Mouse (Mus musculus): ENCODE data around the gene Gtpbp1. TPM values are rescaled to one million over a fixed set of nuclear protein-coding genes. Genes with fewer than 3 reads are reported as not detected.
"Not testable (repeated sequence)": the region's sequence is repeated elsewhere in the genome, so short reads cannot be mapped to it uniquely, and the experiment has no call there.

Gene Gtpbp1
- polyA plus RNA-seq, 1 experiment from 2014 or later, result 28.1 TPM

DNA sequence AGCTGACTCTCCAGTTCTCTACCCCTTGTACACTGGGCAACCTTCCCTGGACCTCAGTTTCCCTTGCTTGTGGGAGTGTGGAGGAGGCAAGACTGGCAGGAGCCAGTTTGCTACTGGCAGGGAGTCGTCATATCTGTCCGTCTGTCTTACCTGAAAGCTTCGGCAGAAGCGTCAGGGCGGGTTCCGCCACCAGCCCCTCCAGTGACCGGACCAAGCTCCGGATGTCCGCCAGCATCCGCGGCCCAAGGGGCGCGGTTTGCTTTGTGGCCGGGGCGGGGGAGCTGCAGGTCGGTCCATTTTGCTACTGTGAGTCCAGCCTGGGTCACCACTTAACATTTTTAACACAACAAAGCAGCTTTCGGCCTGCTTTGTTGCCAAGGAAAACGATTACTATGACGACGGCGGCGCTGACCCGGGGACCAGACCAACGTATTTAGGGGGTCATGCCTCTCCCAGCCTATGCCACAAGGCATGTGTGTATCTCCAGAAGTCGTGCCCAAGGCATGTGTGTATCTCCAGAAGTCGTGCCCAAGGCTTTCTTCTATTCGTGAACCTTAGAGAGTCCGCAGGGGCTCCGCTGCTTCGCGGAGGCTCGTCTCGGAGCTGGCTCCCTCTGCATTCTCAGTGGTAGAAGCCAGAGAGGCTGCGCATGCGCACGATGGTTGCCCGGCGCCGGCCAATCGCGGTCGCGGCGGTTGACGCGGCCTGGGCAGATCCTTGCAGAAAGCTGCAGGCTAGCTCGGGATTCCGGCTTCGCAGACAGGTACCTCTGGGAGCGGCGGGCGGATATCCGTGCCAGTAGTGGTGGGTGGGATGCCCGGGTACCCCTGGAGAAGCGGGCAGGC lies 31.9 kb upstream of the Gtpbp1 start, which contains the start of the genes Fam227a and Cby1:
Fam227a (minus strand) TSS at position 426 of the 845 bp plus-strand sequence.
Cby1 (plus strand) TSS at position 669 of the 845 bp plus-strand sequence.
- peak within 1 kb of the TSS; percentile 81 for H3K4me3 ChIP-seq (ENCODE audit: low read depth, low read length)
- under 1% methylated on average over 55 of the region's 55 CpGs for WGBS
- no peaks in the 10 kb centered on the region for H3K36me3 ChIP-seq (ENCODE audit: control insufficient read depth, insufficient read depth, low read length)
- peak within 1 kb of the TSS; percentile 78 for H3K4me2 ChIP-seq (replicated peaks; ENCODE audit: low read depth, low read length)
- no peaks in the 10 kb centered on the region for H3K4me1 ChIP-seq (replicated peaks; ENCODE audit: control insufficient read depth, insufficient read depth, low read length)
- H3K27me3 ChIP-seq (ENCODE audit: control insufficient read depth, insufficient read depth, low read length), result no peaks in the 10 kb centered on the region
- ATAC-seq (ENCODE audit: low FRiP score) (peak; percentile 87), DNase-seq (ENCODE audit: low spot score) (peak; percentile 97)
- H3K27ac ChIP-seq (ENCODE audit: low read depth, low read length), result peak within 1 kb of the TSS; percentile 92
- no peaks in the 10 kb centered on the region for H3K9me3 ChIP-seq (ENCODE audit: control insufficient read depth, low read length)
- peak within 1 kb of the TSS; percentile 93 for H3K9ac ChIP-seq (ENCODE audit: low read depth, low read length)

DNA sequence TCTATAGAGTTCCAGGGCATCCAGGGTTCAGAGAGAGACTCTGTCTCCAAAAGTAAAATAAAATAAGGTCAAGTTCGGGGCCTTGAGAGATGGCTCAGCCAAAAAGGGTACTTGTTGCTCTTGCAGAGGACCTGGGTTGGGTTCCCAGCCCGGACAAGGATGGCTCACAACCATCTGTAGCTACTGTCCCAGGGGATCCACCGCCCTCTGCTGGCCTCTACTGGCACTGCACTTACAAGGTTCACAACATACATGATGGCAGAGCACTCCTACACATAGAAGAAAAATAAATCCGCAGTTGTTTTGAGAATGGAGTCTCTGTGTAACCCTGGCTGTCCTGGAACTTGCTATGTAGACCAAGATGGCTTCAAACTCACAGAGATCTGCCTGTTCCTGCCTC lies 28.8 kb upstream of the Gtpbp1 start:
- Histone ChIP-seq H3K9ac (ENCODE audit: low read depth, low read length) (no peak overlapping the region), H3K4me3 (ENCODE audit: low read depth, low read length) (no peak overlapping the region), H3K36me3 (ENCODE audit: control insufficient read depth, insufficient read depth, low read length) (no peaks in the 10 kb centered on the region), H3K4me1 (replicated peaks; ENCODE audit: control insufficient read depth, insufficient read depth, low read length) (no peaks in the 10 kb centered on the region), H3K27ac (ENCODE audit: low read depth, low read length) (no peak overlapping the region), H3K4me2 (replicated peaks; ENCODE audit: low read depth, low read length) (no peak overlapping the region), H3K9me3 (ENCODE audit: control insufficient read depth, low read length) (no peaks in the 10 kb centered on the region), H3K27me3 (ENCODE audit: control insufficient read depth, insufficient read depth, low read length) (no peaks in the 10 kb centered on the region)
- WGBS, result 81% methylated on average over 4 of the region's 4 CpGs
- no peak for ATAC-seq (ENCODE audit: low FRiP score)
- peak; percentile 46 for DNase-seq (ENCODE audit: low spot score)

DNA sequence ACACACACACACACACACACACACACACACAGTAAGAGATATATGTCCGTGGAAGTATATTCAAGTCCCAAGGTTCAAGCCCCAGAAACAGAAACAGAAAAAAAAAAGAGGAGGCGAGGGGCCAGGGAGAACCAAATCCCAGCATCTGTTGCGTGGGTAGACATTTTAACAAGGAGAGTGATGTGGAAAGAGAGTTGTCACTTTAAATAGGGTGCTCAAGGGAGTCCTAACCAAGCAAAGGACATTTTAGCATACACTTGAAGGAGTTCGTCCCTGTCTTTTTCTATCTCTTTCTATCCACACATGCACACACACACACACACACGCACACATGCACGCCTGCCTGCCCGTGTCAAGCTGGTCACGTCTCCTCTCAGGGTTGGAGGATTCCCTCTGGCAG lies 26.0 kb upstream of the Gtpbp1 start:
- Histone ChIP-seq H3K9me3 (ENCODE audit: control insufficient read depth, low read length) (no peaks in the 10 kb centered on the region), H3K4me3 (ENCODE audit: low read depth, low read length) (no peak overlapping the region), H3K4me1 (replicated peaks; ENCODE audit: control insufficient read depth, insufficient read depth, low read length) (no peaks in the 10 kb centered on the region), H3K36me3 (ENCODE audit: control insufficient read depth, insufficient read depth, low read length) (no peaks in the 10 kb centered on the region), H3K9ac (ENCODE audit: low read depth, low read length) (no peak overlapping the region), H3K27me3 (ENCODE audit: control insufficient read depth, insufficient read depth, low read length) (no peaks in the 10 kb centered on the region), H3K27ac (ENCODE audit: low read depth, low read length) (no peak overlapping the region), H3K4me2 (replicated peaks; ENCODE audit: low read depth, low read length) (no peak overlapping the region)
- WGBS, result 94% methylated on average over 8 of the region's 8 CpGs
- no peak for DNase-seq (ENCODE audit: low spot score)
- ATAC-seq (ENCODE audit: low FRiP score), result no peak

DNA sequence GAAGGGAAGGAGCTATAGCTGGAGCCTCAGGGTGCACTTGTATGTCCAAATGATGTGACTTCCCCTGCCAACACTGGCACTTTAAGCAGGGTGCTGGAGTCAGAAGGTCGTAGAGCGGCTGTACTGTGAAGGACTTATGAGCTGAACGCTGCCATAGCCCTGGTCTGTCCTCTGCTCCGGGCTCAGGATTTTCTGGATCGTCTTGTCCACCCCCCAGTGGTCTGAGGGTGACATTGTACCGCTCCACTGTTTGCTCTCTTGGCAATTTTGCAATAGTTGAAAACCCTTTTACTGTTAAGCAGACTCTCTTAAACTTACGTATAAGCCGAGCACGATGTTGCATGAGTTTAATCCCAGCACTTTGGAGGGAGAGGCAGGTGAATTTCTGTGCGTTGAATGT lies 21.4 kb upstream of the Gtpbp1 start:
- H3K36me3 ChIP-seq (ENCODE audit: control insufficient read depth, insufficient read depth, low read length), result no peaks in the 10 kb centered on the region
- DNase-seq (ENCODE audit: low spot score) (no peak), ATAC-seq (ENCODE audit: low FRiP score) (no peak)

DNA sequence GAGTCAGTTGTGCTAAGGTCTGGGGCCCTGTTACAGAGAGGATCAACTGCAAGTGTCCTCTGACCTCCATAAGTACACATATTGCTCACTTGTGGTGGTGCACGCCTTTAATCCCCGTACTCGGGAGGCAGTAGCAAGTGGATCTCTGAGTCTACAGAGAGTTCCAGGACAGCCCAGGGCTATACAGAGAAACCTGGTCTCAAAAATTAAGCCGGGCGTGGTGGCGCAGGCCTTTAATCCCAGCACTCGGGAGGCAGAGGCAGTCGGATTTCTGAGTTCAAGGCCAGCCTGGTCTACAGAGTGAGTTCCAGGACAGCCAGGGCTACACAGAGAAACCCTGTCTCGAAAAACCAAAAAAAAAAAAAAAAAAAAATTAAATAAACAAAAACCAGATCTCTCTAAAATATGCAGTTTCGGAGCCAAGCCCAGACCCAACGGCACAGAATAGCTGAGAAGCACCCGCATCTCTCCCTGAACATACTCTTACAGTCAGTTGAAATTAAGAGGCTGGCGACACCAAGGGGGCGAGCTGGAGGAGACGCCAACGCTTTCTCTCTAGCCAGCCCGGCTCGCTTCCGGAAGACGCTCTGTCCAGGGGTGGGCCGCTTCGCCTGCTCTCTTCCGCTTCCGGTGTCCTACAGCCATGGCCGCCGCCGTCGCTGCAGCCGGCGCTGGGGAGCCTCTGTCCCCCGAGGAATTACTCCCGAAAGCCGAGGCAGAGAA lies 20.2 kb upstream of the Gtpbp1 start, which contains the start of gene Tomm22:
Tomm22 (plus strand) TSS at position 613 of the 723 bp plus-strand sequence.
- WGBS, result 20% methylated on average over 31 of the region's 33 CpGs
- Histone ChIP-seq H3K4me2 (replicated peaks; ENCODE audit: low read depth, low read length) (peak within 1 kb of the TSS; percentile 74), H3K9me3 (ENCODE audit: control insufficient read depth, low read length) (no peaks in the 10 kb centered on the region), H3K4me3 (ENCODE audit: low read depth, low read length) (peak within 1 kb of the TSS; percentile 93), H3K27ac (ENCODE audit: low read depth, low read length) (no peak within 1 kb of the TSS), H3K4me1 (replicated peaks; ENCODE audit: control insufficient read depth, insufficient read depth, low read length) (peaks cover 3% of the 10 kb centered on the region; the same call in 1 of the 2 replicates), H3K36me3 (ENCODE audit: control insufficient read depth, insufficient read depth, low read length) (peaks cover 5% of the 10 kb centered on the region; the same call in 1 of the 2 replicates), H3K27me3 (ENCODE audit: control insufficient read depth, insufficient read depth, low read length) (no peaks in the 10 kb centered on the region), H3K9ac (ENCODE audit: low read depth, low read length) (peak within 1 kb of the TSS; percentile 83)
- peak; percentile 92 for DNase-seq (ENCODE audit: low spot score)
- ATAC-seq (ENCODE audit: low FRiP score), result peak; percentile 94

More for the DNA sequence above, 21.4 kb upstream of the Gtpbp1 start:
- WGBS, result 78% methylated on average over 10 of the region's 10 CpGs
- H3K9me3 ChIP-seq (ENCODE audit: control insufficient read depth, low read length), result no peaks in the 10 kb centered on the region
- H3K27me3 ChIP-seq (ENCODE audit: control insufficient read depth, insufficient read depth, low read length), result no peaks in the 10 kb centered on the region
- no peak overlapping the region for H3K27ac ChIP-seq (ENCODE audit: low read depth, low read length)
- H3K4me2 ChIP-seq (replicated peaks; ENCODE audit: low read depth, low read length), result no peak overlapping the region
- no peak overlapping the region for H3K9ac ChIP-seq (ENCODE audit: low read depth, low read length)
- no peak overlapping the region for H3K4me3 ChIP-seq (ENCODE audit: low read depth, low read length)
- peaks cover 3% of the 10 kb centered on the region; the same call in 1 of the 2 replicates for H3K4me1 ChIP-seq (replicated peaks; ENCODE audit: control insufficient read depth, insufficient read depth, low read length)

DNA sequence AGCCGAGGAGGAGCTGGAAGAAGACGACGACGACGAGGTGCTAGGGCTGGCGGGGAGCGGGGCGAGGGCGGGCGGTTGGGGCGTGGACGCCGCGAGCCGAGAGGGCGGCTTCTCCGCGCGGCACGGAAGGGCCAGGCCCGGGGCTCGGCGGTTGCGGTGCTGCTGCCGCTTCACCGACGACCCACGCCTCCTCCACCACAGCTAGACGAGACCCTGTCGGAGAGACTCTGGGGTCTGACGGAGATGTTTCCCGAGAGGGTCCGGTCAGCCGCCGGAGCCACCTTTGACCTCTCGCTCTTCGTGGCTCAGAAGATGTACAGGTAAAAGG lies 19.7 kb upstream of the Gtpbp1 start:
- H3K27me3 ChIP-seq (ENCODE audit: control insufficient read depth, insufficient read depth, low read length), result no peaks in the 10 kb centered on the region
- no peak overlapping the region for H3K27ac ChIP-seq (ENCODE audit: low read depth, low read length)
- H3K9ac ChIP-seq (ENCODE audit: low read depth, low read length), result peak overlapping the region; percentile 83
- H3K9me3 ChIP-seq (ENCODE audit: control insufficient read depth, low read length), result no peaks in the 10 kb centered on the region
- peak overlapping the region; percentile 74 for H3K4me2 ChIP-seq (replicated peaks; ENCODE audit: low read depth, low read length)
- WGBS, result under 1% methylated on average over 30 of the region's 37 CpGs
- no peak for DNase-seq (ENCODE audit: low spot score)
- peak; percentile 66 for ATAC-seq (ENCODE audit: low FRiP score)
- peak overlapping the region; percentile 93 for H3K4me3 ChIP-seq (ENCODE audit: low read depth, low read length)
- H3K36me3 ChIP-seq (ENCODE audit: control insufficient read depth, insufficient read depth, low read length), result peaks cover 5% of the 10 kb centered on the region; the same call in 1 of the 2 replicates
- H3K4me1 ChIP-seq (replicated peaks; ENCODE audit: control insufficient read depth, insufficient read depth, low read length), result peaks cover 3% of the 10 kb centered on the region; the same call in 1 of the 2 replicates

DNA sequence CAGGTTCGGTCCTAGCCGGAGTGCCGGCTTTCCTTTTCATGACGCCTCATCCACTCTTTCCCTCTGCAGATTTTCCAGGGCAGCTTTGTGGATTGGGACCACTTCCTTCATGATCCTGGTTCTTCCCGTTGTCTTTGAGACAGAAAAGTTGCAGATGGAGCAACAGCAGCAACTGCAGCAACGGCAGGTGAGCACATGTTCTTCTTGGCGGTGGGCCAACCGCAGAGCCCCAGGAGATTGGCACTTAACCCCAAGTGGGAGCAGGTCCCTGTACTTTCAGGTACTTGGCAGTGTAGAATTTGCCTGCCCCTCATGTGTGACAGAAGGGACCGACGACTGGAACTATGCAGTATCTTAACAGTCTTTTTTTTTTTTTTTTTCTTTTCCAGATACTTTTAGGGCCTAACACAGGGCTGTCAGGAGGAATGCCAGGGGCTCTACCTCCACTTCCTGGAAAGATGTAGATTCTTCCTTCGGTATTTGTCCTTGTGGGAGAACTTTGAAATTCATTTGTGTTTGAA lies 18.8 kb upstream of the Gtpbp1 start:
- DNase-seq (ENCODE audit: low spot score); H3K4me2 ChIP-seq (replicated peaks; ENCODE audit: low read depth, low read length); H3K27me3 ChIP-seq (ENCODE audit: control insufficient read depth, insufficient read depth, low read length); H3K9ac ChIP-seq (ENCODE audit: low read depth, low read length); H3K36me3 ChIP-seq (ENCODE audit: control insufficient read depth, insufficient read depth, low read length); ATAC-seq (ENCODE audit: low FRiP score); H3K4me1 ChIP-seq (replicated peaks; ENCODE audit: control insufficient read depth, insufficient read depth, low read length); H3K9me3 ChIP-seq (ENCODE audit: control insufficient read depth, low read length); H3K27ac ChIP-seq (ENCODE audit: low read depth, low read length): not testable (repeated sequence)
- 89% methylated on average over 11 of the region's 11 CpGs for WGBS
- H3K4me3 ChIP-seq (ENCODE audit: low read depth, low read length), result peak overlapping the region; percentile 8; the same call in 1 of the 2 replicates

DNA sequence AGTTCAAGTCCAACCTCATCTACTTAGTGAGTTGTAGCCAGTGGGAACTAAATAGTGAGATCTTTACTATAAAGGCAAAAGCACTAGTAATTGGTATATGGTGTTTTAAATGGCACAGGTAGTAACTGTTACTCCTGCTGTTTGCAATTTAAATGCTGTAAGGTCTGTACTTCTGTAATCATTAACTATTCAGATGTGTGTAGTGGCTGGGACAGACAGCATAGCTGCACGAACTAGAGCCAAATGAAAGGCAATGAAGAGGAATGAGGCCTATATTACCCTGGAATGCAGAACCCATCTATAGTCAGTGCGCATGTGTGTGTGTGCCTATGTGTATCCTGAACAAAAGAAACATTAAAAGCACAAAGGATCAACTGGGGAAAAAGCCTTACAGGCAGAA lies 12.7 kb upstream of the Gtpbp1 start:
- Histone ChIP-seq H3K4me2 (replicated peaks; ENCODE audit: low read depth, low read length) (no peak overlapping the region), H3K27me3 (ENCODE audit: control insufficient read depth, insufficient read depth, low read length) (no peaks in the 10 kb centered on the region), H3K27ac (ENCODE audit: low read depth, low read length) (no peak overlapping the region), H3K4me1 (replicated peaks; ENCODE audit: control insufficient read depth, insufficient read depth, low read length) (no peaks in the 10 kb centered on the region), H3K36me3 (ENCODE audit: control insufficient read depth, insufficient read depth, low read length) (peaks cover 5% of the 10 kb centered on the region; the same call in 1 of the 2 replicates), H3K4me3 (ENCODE audit: low read depth, low read length) (no peak overlapping the region), H3K9me3 (ENCODE audit: control insufficient read depth, low read length) (no peaks in the 10 kb centered on the region), H3K9ac (ENCODE audit: low read depth, low read length) (no peak overlapping the region)
- ATAC-seq (ENCODE audit: low FRiP score), result no peak
- no peak for DNase-seq (ENCODE audit: low spot score)
- WGBS, result 84% methylated on average over 2 of the region's 2 CpGs

All from hindbrain, embryonic 11.5 days (tissue).